Mouse (Mus musculus): ENCODE data around the gene Slc1a2.
A peak's percentile ranks its signal among the peaks of the same experiment; 100 is the strongest.

The Slc1a2 gene

DNA sequence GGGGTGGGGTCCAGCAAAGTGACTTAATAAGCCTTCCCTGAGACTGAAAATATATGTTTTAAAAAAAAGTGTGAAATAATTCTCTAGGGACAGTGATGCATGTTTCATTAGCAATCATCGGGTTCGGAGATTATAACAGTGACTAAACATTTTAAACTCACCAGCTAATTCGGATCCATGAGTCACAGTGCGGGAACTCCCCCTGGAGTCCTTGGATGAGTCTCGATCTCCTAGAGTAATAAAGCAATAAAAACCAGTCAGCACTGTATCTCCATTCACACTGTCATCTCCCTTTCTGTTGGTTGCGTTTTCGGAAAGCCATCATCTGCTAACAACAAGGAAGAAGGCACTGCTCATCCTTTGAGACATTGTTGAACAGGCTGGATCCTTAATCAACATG, 169.9 kb downstream of the Slc1a2 start:
- DNase-seq: no peak

DNA sequence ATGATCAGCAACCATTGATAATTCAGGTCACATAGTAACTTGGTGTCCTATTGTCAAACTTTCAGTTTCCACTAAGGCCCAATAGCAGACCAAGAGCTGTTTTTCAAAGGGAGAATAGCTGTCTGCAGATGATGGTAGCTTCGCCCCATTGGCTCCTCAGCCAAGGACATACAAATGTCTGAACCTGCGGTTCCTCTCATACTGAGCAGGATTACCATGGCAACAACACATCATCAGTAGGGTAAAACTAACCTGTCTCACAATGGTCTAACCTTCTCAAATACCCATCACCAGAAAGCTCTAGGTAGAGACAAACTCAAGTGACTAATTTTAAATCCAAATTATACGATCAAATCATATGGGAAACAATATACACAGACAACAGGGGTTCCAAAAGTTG, 170.7 kb downstream of the Slc1a2 start:
- DNase-seq: peak; percentile 71

DNA sequence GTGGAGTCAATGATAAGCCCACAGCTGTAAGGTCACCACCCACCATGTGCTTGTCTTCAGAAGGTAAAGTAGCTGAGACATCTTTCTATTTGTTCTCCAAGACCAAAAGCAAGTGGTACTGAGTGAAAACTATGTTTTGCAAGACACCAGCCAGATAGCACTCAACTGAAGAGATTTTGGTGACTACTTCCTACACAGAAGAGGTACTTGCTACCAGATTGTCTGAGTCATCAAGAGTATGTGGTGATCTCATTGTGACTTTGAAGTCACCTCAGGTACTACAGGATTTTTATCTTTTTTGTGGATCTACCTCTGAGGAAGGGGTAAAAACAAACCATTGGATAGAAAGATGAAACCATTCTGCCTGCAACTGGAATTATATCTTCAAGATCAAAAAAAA, 173.1 kb downstream of the Slc1a2 start:
- DNase-seq: no peak

DNA sequence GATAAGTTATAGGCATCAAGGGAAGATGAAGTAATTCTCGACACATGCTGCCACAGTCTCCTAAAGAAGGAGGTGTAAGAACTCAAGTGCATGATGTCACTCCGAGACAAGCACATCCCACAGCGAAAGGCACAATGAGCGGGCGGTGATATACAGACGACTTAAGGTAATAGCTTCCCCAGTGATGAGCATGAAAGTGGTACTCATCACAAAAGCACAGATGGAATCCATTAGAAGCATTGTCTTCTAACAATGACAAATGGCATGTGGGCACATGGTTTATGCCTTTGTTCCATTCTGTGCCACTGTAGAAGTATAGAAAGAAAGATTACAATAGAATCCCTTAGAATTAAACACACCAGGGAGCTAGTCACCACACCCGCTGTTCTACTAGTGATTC, 179.7 kb downstream of the Slc1a2 start:
- DNase-seq: no peak

Measured in thymus, postnatal 4 days (tissue).